Mouse (Mus musculus) cerebellum, adult (tissue): ENCODE results near the gene Fkbp1a.

Experiments used
- ATAC-seq: cut with Nextera tagmentation; 2 replicates; pipeline ENCODE4 v1.9.2; 2017; ENCODE audit warnings: mild to moderate bottlenecking, moderate library complexity, mixed read lengths; ENCODE audit not compliant: insufficient number of reproducible peaks, low FRiP score, low TSS enrichment

The Fkbp1a gene

DNA sequence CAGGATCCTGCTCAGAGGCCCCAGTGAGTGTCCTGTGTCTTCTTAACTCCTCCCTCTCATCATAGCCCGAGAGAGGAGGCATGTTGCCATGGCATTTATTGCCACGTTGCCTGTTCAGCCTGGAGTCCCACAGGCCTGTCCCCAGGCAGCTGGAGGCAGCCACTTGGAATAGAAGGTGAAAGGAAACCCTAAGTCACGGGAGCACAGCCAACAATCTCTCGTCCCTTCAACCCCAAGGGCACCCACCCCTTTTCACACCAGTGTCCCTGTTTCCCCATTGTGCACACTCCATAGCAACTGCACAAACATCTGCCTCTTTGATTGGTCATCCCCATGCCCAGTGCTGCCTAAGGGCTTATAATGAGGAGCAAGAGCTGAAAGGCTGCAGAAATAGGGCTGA, 61.3 kb downstream of the Fkbp1a start:
- ATAC-seq = no peak

DNA sequence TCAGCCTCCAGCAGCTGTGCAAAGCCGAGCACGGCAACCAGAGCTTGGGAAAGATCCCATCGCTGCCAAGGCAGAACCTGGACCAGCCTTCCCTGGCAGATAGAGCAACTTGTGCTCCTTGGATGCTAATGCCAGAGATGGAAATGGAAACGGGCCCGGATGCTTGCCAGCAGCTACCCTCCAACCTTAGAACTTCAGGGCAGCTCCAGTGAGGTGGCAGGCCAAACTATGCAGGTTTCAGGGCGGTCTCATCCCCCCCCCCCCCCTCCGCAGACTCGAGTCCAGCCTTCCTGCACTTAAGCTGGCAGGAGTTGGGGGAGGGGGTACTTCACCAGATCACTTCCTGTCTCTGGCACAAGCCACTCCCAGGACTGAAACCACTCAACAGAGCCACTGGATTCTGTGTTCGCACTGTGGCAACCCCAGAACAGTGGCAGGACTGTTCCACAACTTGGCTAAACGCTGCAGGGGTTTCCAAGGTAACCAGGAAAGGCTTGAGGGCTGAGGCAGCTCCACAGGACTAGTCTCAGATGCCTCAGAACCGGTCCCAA, 63.2 kb downstream of the Fkbp1a start:
- ATAC-seq = no peak

DNA sequence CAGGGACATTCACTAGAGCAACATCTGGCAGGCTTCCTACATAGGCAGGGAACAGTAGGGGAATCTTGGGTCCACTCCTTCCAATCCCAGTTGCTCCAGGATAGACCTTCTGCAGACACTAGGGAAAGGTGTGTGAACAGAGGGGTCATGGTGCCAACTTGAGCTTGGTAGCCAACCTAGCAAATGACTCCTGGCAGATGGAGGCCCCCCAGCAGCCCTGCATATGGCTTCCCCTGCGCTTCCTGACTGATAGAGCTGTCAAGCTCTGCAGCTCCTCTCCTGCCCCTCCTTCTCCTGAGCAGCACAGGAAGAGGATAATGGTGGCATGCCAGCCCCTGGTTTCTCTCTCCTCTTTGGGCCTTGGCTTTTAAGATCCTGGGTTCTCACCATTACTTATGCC, 66.2 kb downstream of the Fkbp1a start:
- peak; percentile 85 for ATAC-seq

DNA sequence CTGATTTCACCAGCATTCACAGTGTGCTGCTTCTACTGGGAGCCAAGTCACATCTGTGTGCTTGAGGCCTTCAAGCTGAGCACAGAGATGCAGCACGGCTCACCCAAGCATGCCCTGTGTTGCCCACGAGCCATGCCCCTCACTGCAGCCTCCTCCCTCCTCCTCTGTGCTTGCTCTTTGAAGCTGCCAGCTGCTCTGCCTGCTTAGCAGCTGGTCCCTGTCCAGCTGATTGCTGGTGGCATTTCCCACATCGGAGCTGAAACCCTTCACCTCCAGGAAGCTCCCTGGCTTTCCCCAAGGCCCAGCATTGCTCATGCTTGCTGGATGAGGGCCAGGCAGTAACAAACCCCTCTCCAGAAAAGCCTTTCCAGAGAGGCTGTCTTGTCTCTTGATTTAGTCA, 67.7 kb downstream of the Fkbp1a start:
- ATAC-seq = no peak
